Mouse (Mus musculus) kidney, adult 2 months (tissue): Measurements from ENCODE around the gene M1ap. TPM values are rescaled to one million over a fixed set of nuclear protein-coding genes. Genes with fewer than 3 reads are reported as not detected.

ENCODE experiments used
- DNase-seq: peaks from one replicate; pipeline ENCODE4 v3.0.0; 2021
- H3K27ac ChIP-seq: fragments of 200-500 bp; 2 replicates; pipeline ENCODE4 v1.5.1; 2012; ENCODE audit warnings: low read depth, low read length, control low read depth, inconsistent platforms; ENCODE audit not compliant: insufficient read depth
- H3K27me3 ChIP-seq: fragments of 200-500 bp; replicated peaks from 2 replicates; pipeline ENCODE4 v1.6.1; 2012; ENCODE audit warnings: mild to moderate bottlenecking, moderate library complexity, low read length, inconsistent platforms; ENCODE audit not compliant: control insufficient read depth, insufficient read depth
- H3K36me3 ChIP-seq: fragments of 200-500 bp; 2 replicates; pipeline ENCODE4 v1.6.1; 2012; ENCODE audit warnings: mild to moderate bottlenecking, moderate library complexity, low read length, inconsistent platforms; ENCODE audit not compliant: control insufficient read depth, insufficient read depth
- H3K4me1 ChIP-seq: fragments of 200-500 bp; 2 replicates; pipeline ENCODE4 v1.6.1; 2011; ENCODE audit warnings: low read length; ENCODE audit not compliant: control insufficient read depth, insufficient read depth
- H3K4me3 ChIP-seq: fragments of 200-500 bp; 2 replicates; pipeline ENCODE4 v1.5.1; 2011; ENCODE audit warnings: mild to moderate bottlenecking, low read depth, low read length, control low read depth; ENCODE audit not compliant: insufficient read depth
- CTCF ChIP-seq: fragments of 200-500 bp; conservative IDR thresholded peaks from 2 replicates; pipeline ENCODE4 v1.5.1; 2011; ENCODE audit warnings: low read depth, mild to moderate bottlenecking, control low read depth, low read length, moderate library complexity, mixed read lengths; ENCODE audit not compliant: insufficient read depth, insufficient read length
- POLR2A ChIP-seq: fragments of 200-500 bp; IDR thresholded peaks from one replicate; pipeline ENCODE4 v1.6.1; 2011; ENCODE audit warnings: low read depth, low read length, control low read depth
- WGBS: fragments of 180-500 bp; shearing (Covaris S2); methylation state at CpG from one replicate; pipeline ENCODE4 v1.1.7; 2018; 5-methylcytosine and 5-hydroxymethylcytosine counted together
- polyA plus RNA-seq: library from polyadenylated mRNA; depleted of rRNA; stranded (reverse); fragments of >200 nt; gene quantifications from 2 replicates; pipeline ENCODE4 v1.2.3, GENCODE M21; 2012

Gene M1ap
- polyA plus RNA-seq, 1 experiment, result 0.16 TPM

GRCm38 (mm10) chr6:83066441-83066840 is 119.7 kb downstream of the M1ap start:
- no peak for TF ChIP-seq CTCF
- no peak for TF ChIP-seq POLR2A
- H3K27me3 ChIP-seq, result peaks cover 23% of the 10 kb centered on the region
- H3K36me3 ChIP-seq, result no peaks in the 10 kb centered on the region
- H3K4me1 ChIP-seq, result no peaks in the 10 kb centered on the region
- DNase-seq, result no peak
- H3K27ac ChIP-seq, result no peak overlapping the region
- 63% methylated on average over 6 of the region's 6 CpGs for WGBS
- no peak overlapping the region for H3K4me3 ChIP-seq

GRCm38 (mm10) chr6:83068221-83068620 is 121.5 kb downstream of the M1ap start:
- Histone ChIP-seq H3K4me1 (no peaks in the 10 kb centered on the region), H3K27ac (no peak overlapping the region), H3K36me3 (no peaks in the 10 kb centered on the region), H3K4me3 (no peak overlapping the region), H3K27me3 (peaks cover 23% of the 10 kb centered on the region)
- peak; percentile 25 for DNase-seq
- 48% methylated on average over 8 of the region's 8 CpGs for WGBS
- TF ChIP-seq POLR2A, result no peak
- TF ChIP-seq CTCF, result no peak

GRCm38 (mm10) chr6:83068706-83069487 is 122.2 kb downstream of the M1ap start:
- H3K4me3 ChIP-seq, result peak overlapping the region; percentile 48; the same call in 1 of the 2 replicates
- H3K36me3 ChIP-seq, result no peaks in the 10 kb centered on the region
- no peaks in the 10 kb centered on the region for H3K4me1 ChIP-seq
- DNase-seq, result peak; percentile 59
- 3% methylated on average over 70 of the region's 81 CpGs for WGBS
- peaks cover 23% of the 10 kb centered on the region for H3K27me3 ChIP-seq
- no peak overlapping the region for H3K27ac ChIP-seq
- TF ChIP-seq CTCF (no peak), POLR2A (no peak)

- Histone ChIP-seq H3K27me3 (peaks cover 23% of the 10 kb centered on the region), H3K4me3 (no peak overlapping the region), H3K27ac (no peak overlapping the region), H3K4me1 (no peaks in the 10 kb centered on the region), H3K36me3 (no peaks in the 10 kb centered on the region)
- WGBS, result 2% methylated on average over 69 of the region's 69 CpGs
- TF ChIP-seq CTCF, result no peak
- no peak for TF ChIP-seq POLR2A
- no peak for DNase-seq
Observed at GRCm38 (mm10) chr6:83069488-83070246, 123.0 kb downstream of the M1ap start.

GRCm38 (mm10) chr6:83070247-83070310 is 123.4 kb downstream of the M1ap start, which contains the start of gene Tlx2:
TSS of gene Tlx2 (minus strand) at chr6:83070293.
- no peak within 1 kb of the TSS for H3K4me3 ChIP-seq
- no peak for DNase-seq
- WGBS, result 1% methylated on average over 10 of the region's 10 CpGs
- H3K36me3 ChIP-seq, result no peaks in the 10 kb centered on the region
- no peak for TF ChIP-seq POLR2A
- no peak for TF ChIP-seq CTCF
- H3K27me3 ChIP-seq, result peaks cover 23% of the 10 kb centered on the region
- no peaks in the 10 kb centered on the region for H3K4me1 ChIP-seq
- H3K27ac ChIP-seq, result no peak within 1 kb of the TSS

GRCm38 (mm10) chr6:83070311-83071219 is 123.9 kb downstream of the M1ap start:
- Histone ChIP-seq H3K4me3 (no peak overlapping the region), H3K36me3 (no peaks in the 10 kb centered on the region), H3K27ac (no peak overlapping the region), H3K4me1 (no peaks in the 10 kb centered on the region), H3K27me3 (peaks cover 23% of the 10 kb centered on the region)
- TF ChIP-seq POLR2A (no peak), CTCF (no peak)
- 3% methylated on average over 58 of the region's 58 CpGs for WGBS
- DNase-seq, result peak; percentile 27

GRCm38 (mm10) chr6:83071220-83071619 is 124.5 kb downstream of the M1ap start:
- H3K27me3 ChIP-seq, result peaks cover 23% of the 10 kb centered on the region
- WGBS, result 6% methylated on average over 24 of the region's 24 CpGs

More at GRCm38 (mm10) chr6:83071220-83071619, 124.5 kb downstream of the M1ap start:
- no peak overlapping the region for H3K4me3 ChIP-seq
- H3K27ac ChIP-seq, result no peak overlapping the region
- H3K36me3 ChIP-seq, result no peaks in the 10 kb centered on the region
- no peaks in the 10 kb centered on the region for H3K4me1 ChIP-seq
- TF ChIP-seq POLR2A (no peak), CTCF (no peak)
- DNase-seq, result no peak
